Mouse (Mus musculus): Measurements from ENCODE around the gene Gm17542.
"Not testable (repeated sequence)": the region's sequence is repeated elsewhere in the genome, so short reads cannot be mapped to it uniquely, and the experiment has no call there.

Gene Gm17542

DNA sequence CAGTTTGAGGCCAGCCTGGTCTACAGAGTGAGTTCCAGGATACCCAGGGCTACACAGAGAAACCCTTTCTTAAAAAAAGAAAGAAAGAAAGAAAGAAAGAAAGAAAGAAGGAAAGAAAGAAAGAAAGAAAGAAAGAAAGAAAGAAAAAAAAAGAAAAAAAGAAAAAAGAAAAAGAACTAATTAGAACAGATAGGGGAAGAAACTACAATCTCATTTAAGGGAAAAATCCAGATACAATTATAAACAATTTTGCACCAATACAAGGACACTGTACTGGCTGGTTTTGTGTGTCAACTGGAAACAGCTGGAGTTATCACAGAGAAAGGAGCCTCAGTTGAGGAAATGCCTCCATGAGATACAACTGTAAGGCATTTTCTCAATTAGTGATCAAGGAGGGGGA is at the start of gene Gm17542:
Gene Gm17542 (minus strand): TSS at position 101 of the 400 bp plus-strand sequence.
- not testable (repeated sequence) for DNase-seq

GRCm38 (mm10) chr10:58739779-58740178 is 21.8 kb upstream of the Gm17542 start:
- no peak for DNase-seq

- no peak for DNase-seq
Observed at GRCm38 (mm10) chr10:58738152-58738551, 20.1 kb upstream of the Gm17542 start.

- DNase-seq = no peak
Observed at GRCm38 (mm10) chr10:58714789-58715148, 3.2 kb downstream of the Gm17542 start.

- peak; percentile 21 for DNase-seq
Observed at GRCm38 (mm10) chr10:58713855-58714788, 3.9 kb downstream of the Gm17542 start.

DNA sequence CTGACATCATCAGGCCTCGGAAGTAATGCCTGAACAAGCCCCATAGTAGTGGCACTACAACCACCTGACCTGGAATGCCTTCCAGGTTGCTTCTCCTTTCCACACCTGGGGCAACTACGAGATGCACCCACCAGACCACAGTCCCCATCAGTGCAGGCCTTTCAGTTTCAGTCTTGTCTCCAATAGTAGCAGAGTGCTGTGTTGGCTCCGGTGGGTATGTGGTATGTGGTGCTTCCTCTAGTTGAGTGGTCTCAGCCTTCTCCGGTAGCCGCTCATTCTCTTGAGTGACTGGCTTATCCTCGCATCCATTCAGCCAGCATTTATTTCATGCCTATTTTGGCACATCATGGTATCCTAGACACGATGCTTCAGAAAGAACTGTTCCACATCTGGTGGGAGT is 4.8 kb downstream of the Gm17542 start:
- no peak for DNase-seq

- no peak for DNase-seq
Observed at GRCm38 (mm10) chr10:58709021-58709420, 9.0 kb downstream of the Gm17542 start.

GRCm38 (mm10) chr10:58700578-58700977 is 17.4 kb downstream of the Gm17542 start:
- no peak for DNase-seq

DNA sequence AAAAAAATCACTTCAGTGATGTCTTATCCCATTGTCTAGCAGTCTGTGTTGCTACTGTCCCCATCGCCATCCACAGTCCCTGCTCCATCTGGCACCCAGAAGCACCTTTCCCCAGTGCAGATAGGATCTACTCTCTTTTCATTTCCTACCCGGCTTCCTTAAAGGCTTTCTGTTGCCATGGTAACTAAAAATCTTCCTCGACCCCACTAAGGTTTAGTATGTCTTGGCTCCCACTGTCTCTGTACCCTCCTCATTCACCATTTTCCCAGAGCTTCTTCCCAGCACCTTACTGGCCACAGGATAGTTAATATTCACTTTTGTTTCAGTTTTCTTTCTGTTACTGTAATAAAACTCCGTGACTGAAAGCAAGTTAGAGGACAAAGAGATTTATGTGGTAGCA is 17.9 kb downstream of the Gm17542 start:
- DNase-seq = no peak

DNA sequence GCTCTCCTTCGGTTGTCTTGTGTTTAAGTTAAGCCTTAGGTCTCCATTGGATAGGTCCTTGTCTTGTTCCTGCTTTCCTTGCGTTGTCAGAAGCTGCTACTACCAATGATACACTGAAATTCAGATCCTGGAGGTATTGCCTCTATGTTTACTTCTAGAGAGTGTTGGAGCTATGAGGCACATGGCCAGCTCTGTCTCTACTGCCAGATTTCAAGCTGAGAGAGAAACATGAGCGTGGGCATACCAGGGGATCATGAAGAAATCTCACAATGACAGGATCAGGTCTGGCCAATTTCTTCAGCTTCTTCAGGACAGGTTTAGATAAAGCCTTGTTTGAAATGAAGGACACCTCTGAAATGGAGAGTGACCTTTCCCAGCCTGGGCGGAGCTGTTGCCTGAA is 19.1 kb downstream of the Gm17542 start:
- DNase-seq = no peak

- no peak for DNase-seq
Observed at GRCm38 (mm10) chr10:58691051-58691450, 27.0 kb downstream of the Gm17542 start.

DNA sequence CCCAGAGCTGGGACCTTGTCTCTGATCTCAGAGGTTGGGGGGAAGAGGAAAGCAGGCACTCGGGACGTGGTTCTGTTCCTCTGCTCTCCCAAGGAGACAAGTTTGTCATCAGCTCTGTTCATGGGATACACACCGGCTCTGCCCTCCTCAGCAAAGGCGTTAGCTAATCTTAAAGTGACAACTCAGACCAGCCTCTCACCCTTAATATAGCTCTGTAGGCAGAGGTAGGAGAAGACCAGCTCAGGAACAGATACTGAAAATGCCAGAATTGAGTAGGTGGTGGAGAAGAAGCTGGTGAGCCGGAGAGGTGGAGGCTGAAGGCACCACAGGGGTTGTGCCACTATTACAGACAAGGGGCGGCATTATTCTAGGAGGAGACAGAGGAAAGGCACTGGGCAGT is 38.7 kb downstream of the Gm17542 start:
- DNase-seq = no peak

DNA sequence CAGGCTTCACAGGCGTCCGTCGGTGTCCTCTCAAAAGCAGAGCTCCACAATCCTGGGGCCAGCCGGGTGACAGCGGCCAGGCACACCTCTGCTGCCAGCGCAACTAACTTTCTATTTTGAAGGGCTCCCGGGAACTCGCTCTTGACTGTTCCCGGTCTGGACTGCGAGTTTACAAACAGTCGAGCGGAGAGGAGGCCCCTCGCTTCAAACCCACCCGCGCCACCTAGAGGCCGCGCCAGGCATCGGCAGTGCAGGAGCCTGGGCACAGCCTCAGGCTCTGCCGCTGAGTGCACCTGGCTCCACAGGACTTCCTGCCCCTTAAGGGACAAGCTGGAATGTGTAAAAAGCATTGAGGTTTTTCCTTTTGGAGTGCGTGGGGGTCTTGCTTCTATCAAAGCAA is 42.5 kb downstream of the Gm17542 start, which contains the start of gene Edar:
Gene Edar (minus strand): TSS at position 122 of the 400 bp plus-strand sequence.
- DNase-seq = peak; percentile 91

- peak; percentile 89 for DNase-seq
Observed at GRCm38 (mm10) chr10:58673278-58674061, 44.5 kb downstream of the Gm17542 start.

DNA sequence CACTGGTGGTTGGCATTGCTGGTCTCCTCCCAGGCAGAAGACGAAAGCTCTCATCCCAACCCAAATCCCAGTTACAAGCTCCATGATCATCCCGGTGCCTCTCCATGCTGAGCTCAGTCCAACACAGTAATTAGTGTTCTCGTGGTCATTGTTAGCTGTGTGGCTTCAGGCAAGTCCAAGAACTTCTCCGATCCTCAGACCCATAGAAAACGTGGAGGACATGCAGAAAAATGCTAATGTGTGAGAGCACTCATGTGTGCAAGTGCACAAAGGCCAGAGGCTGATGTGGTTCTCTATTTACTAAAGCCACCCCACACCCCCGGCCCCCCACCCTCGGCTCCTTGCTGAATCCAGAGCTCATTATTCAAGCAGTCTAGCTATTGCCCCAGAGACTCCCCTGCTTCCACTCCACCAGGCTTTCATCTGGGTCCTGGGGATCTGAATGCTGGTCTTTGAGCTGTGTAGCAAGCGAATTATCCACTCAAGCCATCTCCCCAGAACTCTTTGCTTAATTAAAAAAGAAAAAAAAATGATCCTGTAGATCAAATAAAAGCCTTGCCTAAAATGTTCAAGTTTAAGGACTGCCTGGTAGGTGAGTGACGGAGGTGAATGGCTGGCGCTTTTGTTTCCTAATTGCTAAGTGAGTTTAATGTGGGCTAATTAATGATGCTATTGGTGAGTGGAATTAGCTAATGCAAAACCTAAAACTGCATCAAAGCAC is 45.3 kb downstream of the Gm17542 start:
- DNase-seq = no peak

- DNase-seq = no peak
Observed at GRCm38 (mm10) chr10:58663868-58664267, 54.1 kb downstream of the Gm17542 start.
